Mouse (Mus musculus) heart, postnatal 10 days (tissue): ENCODE data around the gene Eri3. TPM values are rescaled to one million over a fixed set of nuclear protein-coding genes. Genes with fewer than 3 reads are reported as not detected.

Source experiments
- DNase-seq, 2 experiments: peaks; one replicate each; pipeline ENCODE4 v3.0.0; 2021
- intact Hi-C: fragments of 180-260 bp; cut with DNase I; formaldehyde crosslinking; loops from one replicate; pipeline ENCODE4 v1.15.1; 2025
- total RNA-seq, 2 experiments: library from RNA; stranded (reverse); gene quantifications; 2 replicates each; pipeline ENCODE4 v1.2.3; 2021

The Eri3 gene
- 10 to 100 TPM; 75.4 to 92.8 TPM for total RNA-seq

DNA sequence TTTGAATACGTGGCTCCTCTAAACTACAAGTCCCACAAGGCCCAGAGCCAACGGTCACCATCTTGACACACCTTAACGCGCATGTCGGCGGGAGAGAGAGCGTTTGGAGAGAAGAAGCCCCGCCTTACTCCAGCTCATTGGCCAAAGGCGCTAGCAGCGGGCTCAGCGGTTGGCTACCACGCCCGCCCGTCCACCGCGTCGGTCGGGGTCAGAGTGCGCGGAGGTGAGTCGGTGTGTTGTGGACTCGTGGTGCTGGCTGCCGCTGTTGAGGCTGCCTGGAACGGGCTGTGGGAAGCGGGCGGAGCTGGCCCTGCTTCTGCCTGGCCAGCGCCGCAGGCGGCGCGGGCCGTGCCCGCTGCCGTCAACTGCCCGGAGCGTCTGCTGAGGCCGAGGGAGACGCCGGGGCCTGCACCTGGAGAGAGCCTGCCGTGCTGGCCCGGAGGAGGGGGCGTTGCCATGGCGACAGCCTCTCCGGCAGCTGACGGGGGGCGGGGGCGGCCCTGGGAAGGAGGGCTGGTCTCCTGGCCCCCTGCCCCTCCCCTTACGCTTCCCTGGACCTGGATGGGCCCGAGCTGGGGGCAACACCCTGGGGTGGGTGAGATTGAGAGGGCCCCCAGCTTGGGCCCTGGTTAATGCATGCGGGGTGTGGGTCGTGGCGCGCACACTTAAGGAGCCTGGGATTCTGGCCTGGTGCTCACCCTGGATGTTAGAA, at the start of gene Eri3:
TSS of gene Eri3 (plus strand) at position 226 of the 712 bp plus-strand sequence.
- intact Hi-C loops: no loop called here
- DNase-seq: peak; percentile 98 to 99

- intact Hi-C loops: no loop called here
- DNase-seq: no peak
These were observed 31.9 kb upstream of the Eri3 start for GRCm38 (mm10) chr4:117518246-117518645.

DNA sequence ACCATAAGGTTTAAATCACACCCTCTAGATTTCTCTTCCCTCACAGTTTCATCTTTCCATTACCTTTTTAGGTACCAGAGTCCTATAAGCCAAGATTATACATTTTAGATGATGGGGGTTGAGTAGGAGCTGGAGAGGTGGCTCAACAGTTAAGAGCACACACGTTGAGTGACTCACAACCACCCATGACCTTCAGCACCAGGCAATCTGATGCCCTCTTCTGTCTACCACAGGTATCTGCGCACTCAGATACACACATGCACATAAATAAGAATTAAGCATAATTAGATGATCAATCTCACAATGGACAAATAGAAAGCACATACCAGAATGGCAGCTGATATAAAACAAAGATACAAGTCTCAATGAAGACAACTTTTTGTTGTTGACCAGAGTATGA, 28.8 kb upstream of the Eri3 start:
- no peak for DNase-seq
- intact Hi-C loops: no loop called here

DNA sequence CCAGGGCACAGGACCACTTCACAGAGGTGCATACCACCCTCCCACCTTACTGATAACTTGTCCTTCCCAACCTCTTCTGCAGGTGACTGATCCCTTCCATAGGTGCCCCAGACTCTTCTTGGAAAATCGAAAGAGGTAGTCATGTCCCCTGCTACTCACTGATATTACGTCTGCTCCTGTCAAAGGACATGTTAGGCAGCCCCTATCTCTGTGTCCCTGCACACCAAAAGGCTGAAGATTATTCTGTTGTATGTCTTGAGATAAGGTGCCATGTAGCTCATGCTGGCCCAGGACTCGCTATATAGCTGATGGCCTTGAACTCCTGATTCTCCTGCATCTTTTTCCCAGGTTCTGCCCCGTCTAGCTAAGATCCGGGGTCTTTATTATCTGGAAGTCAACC, 24.2 kb upstream of the Eri3 start:
- no peak for DNase-seq
- intact Hi-C loops: no loop called here

DNA sequence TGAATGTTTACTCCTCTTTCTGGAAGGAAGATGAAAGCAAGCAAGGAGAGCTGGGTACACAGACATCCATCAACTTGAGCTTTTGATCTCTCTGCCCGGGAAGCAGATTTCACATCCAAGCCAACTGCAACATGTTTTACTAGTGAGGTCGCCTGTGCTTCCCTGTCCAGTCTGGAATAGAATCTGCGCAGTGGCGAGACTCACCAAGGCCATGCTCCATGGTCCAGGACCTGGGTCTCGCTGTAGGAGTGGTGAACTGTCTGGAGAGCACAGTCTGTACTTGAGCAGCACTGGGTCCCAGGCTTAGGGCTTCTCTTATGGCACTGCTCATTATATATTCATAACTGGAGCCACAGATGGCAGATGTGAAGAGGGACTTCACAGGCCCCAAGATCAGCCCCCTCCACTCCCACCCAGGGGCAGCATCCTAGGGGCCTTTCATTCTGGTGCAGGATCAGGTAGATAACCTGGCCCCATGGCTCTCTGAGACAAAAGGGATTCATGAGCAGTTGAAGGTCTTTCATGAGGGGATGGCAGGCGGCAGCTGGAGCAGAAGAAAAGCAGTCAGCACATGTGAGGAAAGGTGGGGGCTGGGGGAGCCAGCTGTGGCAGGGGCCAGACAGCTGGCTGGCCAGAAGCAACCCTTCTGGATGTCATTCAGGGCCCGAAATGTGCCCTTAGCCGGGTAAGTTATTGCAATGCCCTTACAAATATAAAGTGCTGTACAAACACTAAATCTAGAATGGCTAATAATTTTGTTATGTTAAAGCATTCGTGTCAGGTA, 22.9 kb upstream of the Eri3 start:
- no peak for DNase-seq
- intact Hi-C loops: no loop called here

- intact Hi-C loops: loop anchor here (1.0 kb wide), 2 partner anchors 205 to 258 kb away; no protein-coding TSS in a partner anchor
- DNase-seq: peak; percentile 42 to 67
These were observed 22.2 kb upstream of the Eri3 start for GRCm38 (mm10) chr4:117527952-117528351.

DNA sequence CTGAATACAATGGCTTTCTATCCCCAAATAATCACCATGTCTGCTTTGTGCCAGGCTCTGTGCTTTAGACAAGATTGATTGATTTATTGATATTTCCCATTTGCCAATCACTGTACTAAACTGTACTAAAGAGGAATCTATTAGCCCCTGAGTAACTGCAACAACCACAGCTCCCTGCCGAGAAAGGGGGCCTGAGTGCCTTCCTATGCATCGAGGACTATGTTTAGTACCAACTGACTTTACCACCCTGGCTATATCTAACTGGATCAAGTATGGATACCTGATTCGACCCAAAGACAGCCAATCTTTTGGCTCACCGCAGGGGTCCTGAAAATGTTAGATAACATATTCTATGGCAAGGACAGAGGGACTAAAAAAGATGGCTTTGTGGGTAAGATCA, 20.3 kb upstream of the Eri3 start:
- no peak for DNase-seq
- intact Hi-C loops: no loop called here

- intact Hi-C loops: no loop called here
- no peak for DNase-seq
These were observed 14.5 kb upstream of the Eri3 start for GRCm38 (mm10) chr4:117535496-117536200.

DNA sequence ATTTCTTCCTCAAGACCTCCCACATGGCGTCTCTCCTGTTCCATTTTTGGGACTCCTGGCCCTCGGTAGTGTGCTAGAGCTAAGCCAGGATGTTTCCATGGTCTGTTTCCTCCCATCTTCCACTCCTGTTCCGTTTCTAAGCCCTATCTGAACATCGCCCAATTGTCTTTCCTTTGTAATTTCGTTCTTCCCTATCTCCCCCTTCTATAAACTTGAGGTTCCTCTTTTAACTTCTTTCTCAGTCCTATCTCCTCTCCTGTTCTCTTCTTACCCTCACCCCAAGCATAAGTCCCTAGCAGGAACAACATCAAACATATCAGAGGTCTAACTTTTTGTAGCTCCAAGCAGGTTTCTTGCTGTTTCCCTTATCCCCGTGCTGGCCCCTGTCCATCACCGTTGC, 13.2 kb upstream of the Eri3 start:
- intact Hi-C loops: no loop called here
- DNase-seq: no peak

DNA sequence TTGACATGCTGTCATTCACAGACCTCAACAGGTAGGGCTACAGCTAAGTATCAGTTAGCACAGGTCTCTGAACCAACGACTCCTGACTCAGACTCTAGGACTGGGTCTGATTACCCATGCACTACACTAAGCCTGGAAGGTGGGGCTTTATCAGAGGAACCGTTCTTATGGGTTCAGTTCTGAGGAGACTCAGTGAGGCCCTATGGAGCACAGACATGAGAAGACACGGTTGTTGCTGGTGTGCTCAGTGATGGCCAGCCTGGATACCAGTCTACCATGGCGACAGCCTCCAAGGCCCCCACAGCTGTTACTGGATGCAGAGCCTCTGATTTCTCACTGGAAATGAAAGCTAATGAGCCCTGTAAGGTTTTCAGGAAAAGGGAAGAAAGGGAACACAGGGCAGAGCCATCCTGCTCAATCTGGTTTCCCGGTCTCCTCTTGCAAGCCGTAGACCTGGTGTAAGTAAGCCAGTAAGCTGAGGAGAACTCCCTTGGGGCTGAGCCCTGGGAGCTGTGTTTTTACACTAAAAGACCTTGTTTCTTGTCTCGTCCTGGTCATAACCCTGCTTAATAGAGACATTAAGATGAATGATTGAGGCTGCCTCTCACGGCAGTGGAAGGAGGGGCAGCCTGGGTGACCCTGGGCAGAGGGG, 10.7 kb upstream of the Eri3 start:
- intact Hi-C loops: no loop called here
- no peak for DNase-seq

- no peak for DNase-seq
- intact Hi-C loops: no loop called here
These were observed 9.6 kb upstream of the Eri3 start for GRCm38 (mm10) chr4:117540571-117540970.

DNA sequence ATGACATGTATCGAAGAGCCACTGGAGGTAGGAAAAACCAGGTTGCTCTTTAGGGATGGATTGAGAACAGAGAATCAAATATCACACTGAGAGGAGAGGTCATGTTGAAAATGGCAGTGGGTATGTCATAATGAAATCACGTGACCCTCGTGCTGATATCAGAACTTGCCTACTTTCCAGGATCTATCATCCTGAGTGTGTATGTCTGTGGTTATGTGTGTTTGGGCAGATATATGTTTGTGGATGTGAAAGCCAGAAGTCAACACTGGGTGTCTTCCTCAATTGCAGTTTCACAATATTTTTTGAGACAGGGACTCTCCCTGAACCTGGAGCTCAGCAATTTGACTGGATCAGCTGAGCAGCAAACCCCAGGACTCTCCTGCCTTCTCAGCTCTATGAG, 4.7 kb upstream of the Eri3 start:
- no peak for DNase-seq
- intact Hi-C loops: no loop called here

GRCm38 (mm10) chr4:117546616-117547015, 3.5 kb upstream of the Eri3 start:
- intact Hi-C loops: no loop called here
- no peak for DNase-seq

GRCm38 (mm10) chr4:117549576-117549975, 589 bp upstream of the Eri3 start:
- DNase-seq: no peak
- intact Hi-C loops: no loop called here

DNA sequence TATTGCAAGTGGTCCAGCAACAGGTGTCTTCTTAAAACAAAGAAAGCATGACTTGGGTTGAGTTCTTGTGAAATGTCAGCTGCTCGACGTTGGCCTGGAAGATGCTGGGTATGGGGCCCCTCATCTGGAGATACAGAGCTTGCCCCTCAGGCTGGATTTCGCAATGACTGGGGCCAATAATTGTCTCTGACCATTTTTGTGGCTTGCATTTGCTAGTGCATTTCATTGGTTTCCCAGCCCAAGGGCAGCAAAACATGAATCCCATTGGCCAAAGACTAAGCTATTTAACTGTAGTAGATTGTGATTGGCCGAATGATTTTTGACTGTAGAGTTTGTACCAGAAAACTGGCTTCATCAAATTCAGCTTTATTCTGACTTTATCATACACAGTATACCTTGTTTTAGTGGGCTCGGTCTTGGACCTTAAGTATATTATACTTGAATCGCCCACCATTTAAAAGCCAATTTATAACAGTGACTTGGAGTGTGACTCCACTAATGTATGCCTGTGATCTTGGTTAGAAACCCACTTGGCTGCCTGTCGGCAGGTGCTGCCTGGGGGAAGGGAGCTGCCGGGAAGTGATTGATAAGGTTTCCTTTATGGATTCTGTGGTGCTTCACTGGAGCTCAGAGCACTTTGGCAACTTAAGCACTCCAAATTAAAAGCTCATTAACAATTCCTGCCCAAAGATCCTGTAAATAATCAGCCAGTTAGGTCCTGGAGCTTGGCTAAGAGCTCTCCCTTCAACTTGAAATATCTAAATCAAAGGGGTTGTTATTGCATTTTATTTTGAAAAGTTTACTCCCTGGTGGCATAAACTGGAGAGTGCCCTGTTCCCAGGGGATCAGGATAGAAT, 1.2 kb downstream of the Eri3 start:
- no peak for DNase-seq
- intact Hi-C loops: no loop called here

DNA sequence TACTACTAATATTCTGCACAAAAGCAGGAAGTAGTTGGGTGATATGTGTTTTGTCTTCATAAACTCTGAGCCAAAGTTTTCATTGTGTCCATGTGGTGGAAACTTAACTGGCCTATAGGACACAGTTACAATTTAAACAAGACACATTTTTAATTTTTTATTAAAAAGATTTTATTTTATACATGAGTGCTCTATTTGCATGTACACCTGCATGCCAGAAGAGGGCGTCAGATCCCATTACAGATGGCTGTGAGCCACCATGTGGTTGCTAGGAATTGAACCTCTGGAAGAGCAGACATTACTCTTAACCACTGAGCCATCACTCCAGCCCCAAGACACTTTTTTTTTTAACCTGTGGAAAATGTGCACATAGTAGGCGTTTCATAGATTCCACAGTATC, 5.3 kb downstream of the Eri3 start:
- intact Hi-C loops: no loop called here
- no peak for DNase-seq

GRCm38 (mm10) chr4:117556372-117556771, 6.2 kb downstream of the Eri3 start:
- no peak for DNase-seq
- intact Hi-C loops: no loop called here

DNA sequence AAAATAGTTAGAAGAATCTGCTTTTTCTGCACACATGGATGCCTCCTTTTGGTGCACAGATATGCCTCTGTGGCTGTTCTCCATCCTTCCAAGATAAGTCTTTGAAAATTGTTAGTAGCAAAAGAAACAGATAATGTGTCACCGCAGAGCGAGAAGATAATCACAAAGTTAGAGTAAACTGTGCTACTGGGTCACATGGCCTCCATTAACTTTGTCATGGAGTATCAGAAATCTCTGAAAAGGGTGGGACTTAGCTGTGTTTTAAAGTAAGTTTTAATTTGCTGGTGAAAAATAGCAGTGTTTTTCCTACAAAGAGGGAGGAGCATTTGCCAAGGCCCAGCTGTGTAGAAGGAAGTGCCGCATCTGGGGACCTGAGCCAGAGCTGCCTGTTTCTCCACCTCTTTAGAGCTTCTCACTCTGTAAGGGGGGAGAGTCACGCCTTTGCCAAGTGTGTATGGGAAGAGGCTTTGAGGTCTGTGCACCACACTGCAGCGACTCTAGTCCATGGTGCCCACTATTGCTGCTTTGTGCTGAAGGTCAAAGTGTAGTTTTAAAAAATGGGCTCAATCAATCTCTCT, 7.0 kb downstream of the Eri3 start:
- peak; percentile 26 to 27 for DNase-seq
- intact Hi-C loops: no loop called here

DNA sequence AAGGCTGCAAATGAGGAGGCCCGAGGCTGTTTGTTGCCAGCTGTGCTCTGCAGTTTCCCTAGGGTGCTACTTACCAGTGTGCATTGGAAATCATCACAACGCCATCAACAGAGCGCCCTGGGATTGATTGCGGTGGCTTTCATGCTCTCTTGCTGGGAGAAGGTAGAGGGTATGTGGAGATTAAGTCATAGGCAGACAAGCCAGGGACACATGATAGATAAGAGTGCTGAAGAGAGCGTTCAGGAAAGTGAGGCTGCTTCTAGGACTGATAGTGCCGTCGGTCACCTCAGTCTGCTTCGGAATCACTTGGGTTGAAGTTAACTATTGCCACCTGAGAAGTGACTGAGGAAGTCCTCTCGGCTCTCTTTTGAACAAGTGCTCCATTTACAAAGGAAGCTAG, 13.8 kb downstream of the Eri3 start:
- intact Hi-C loops: no loop called here
- DNase-seq: no peak

GRCm38 (mm10) chr4:117568846-117569245, 18.7 kb downstream of the Eri3 start:
- no peak for DNase-seq
- intact Hi-C loops: no loop called here
